Mouse (Mus musculus) heart, embryonic 15.5 days (tissue): Measurements from ENCODE around the gene Cxcl10. TPM values are rescaled to one million over a fixed set of nuclear protein-coding genes. Genes with fewer than 3 reads are reported as not detected.

Experiments
- ATAC-seq: fragments of 200-750 bp; cut with Nextera tagmentation; replicated peaks from 2 replicates; pipeline ENCODE4 v1.8.0; 2017; ENCODE audit warnings: low read depth, moderate TSS enrichment; ENCODE audit not compliant: insufficient number of reproducible peaks, insufficient read depth, low FRiP score
- H3K27ac ChIP-seq: fragments of 300-500 bp; sonication (generic); 2 replicates; pipeline ENCODE4 v1.5.1; 2015; ENCODE audit warnings: mild to moderate bottlenecking, inconsistent platforms
- H3K27me3 ChIP-seq: fragments of 300-500 bp; sonication (generic); 2 replicates; pipeline ENCODE4 v1.6.1; 2015; ENCODE audit warnings: inconsistent platforms
- H3K36me3 ChIP-seq: fragments of 300-500 bp; sonication (generic); 2 replicates; pipeline ENCODE4 v1.6.1; 2015; ENCODE audit warnings: mild to moderate bottlenecking, inconsistent platforms
- H3K4me1 ChIP-seq: fragments of 300-500 bp; sonication (generic); replicated peaks from 2 replicates; pipeline ENCODE4 v1.6.1; 2015; ENCODE audit warnings: inconsistent platforms
- H3K4me2 ChIP-seq: fragments of 300-500 bp; sonication (generic); 2 replicates; pipeline ENCODE4 v1.6.1; 2015; ENCODE audit warnings: inconsistent platforms, mild to moderate bottlenecking, moderate library complexity
- H3K4me3 ChIP-seq: fragments of 300-500 bp; sonication (generic); 2 replicates; pipeline ENCODE4 v1.5.1; 2015; ENCODE audit warnings: mild to moderate bottlenecking, inconsistent platforms
- H3K9ac ChIP-seq: fragments of 300-500 bp; sonication (generic); 2 replicates; pipeline ENCODE4 v1.6.1; 2015; ENCODE audit warnings: mild to moderate bottlenecking, inconsistent platforms
- H3K9me3 ChIP-seq: fragments of 300-500 bp; sonication (generic); replicated peaks from 2 replicates; pipeline ENCODE4 v1.6.1; 2016; ENCODE audit warnings: inconsistent platforms
- whole genome bisulfite sequencing: fragments of 180-500 bp; shearing (Covaris S2); methylation state at CpG from one replicate; pipeline ENCODE4 v1.1.7; 2015; ENCODE audit warnings: mixed read lengths; 5-methylcytosine and 5-hydroxymethylcytosine counted together
- polyA plus RNA-seq: library from polyadenylated mRNA; unstranded; fragments of >200 nt; fragmentation: Nextera tagmentation; extraction: Ambion mirVana; gene quantifications from 2 replicates; pipeline ENCODE4 v1.2.1, GENCODE M21; 2015

Gene Cxcl10
- polyA plus RNA-seq, 1 experiment from 2014 or later, result 0.92 TPM

GRCm38 (mm10) chr5:92318596-92318995 lies 30.1 kb downstream of the Cxcl10 start:
- no peaks in the 10 kb centered on the region for H3K27me3 ChIP-seq
- no peak overlapping the region for H3K4me2 ChIP-seq
- no peak overlapping the region for H3K9ac ChIP-seq
- H3K4me1 ChIP-seq, result 0 out of 2 replicates have a peak, but pooled peaks cover 2% of the 10 kb centered on the region
- H3K4me3 ChIP-seq, result no peak overlapping the region
- H3K36me3 ChIP-seq, result no peaks in the 10 kb centered on the region
- no peak for ATAC-seq
- no peaks in the 10 kb centered on the region for H3K9me3 ChIP-seq
- H3K27ac ChIP-seq, result no peak overlapping the region
- 86% methylated on average over 14 of the region's 14 CpGs for WGBS

GRCm38 (mm10) chr5:92318119-92318518 lies 30.6 kb downstream of the Cxcl10 start:
- WGBS, result 79% methylated on average over 7 of the region's 7 CpGs
- Histone ChIP-seq H3K9me3 (no peaks in the 10 kb centered on the region), H3K4me1 (0 out of 2 replicates have a peak, but pooled peaks cover 1% of the 10 kb centered on the region), H3K9ac (no peak overlapping the region), H3K36me3 (no peaks in the 10 kb centered on the region), H3K4me3 (no peak overlapping the region), H3K27me3 (no peaks in the 10 kb centered on the region), H3K27ac (no peak overlapping the region), H3K4me2 (no peak overlapping the region)
- ATAC-seq, result no peak

GRCm38 (mm10) chr5:92313776-92314175 lies 34.9 kb downstream of the Cxcl10 start:
- no peak for ATAC-seq
- Histone ChIP-seq H3K27me3 (no peaks in the 10 kb centered on the region), H3K4me1 (peaks cover 13% of the 10 kb centered on the region), H3K9me3 (no peaks in the 10 kb centered on the region), H3K27ac (no peak overlapping the region), H3K9ac (no peak overlapping the region), H3K4me3 (no peak overlapping the region), H3K36me3 (no peaks in the 10 kb centered on the region), H3K4me2 (no peak overlapping the region)
- WGBS, result 49% methylated on average over 7 of the region's 7 CpGs

GRCm38 (mm10) chr5:92312046-92312715 lies 36.5 kb downstream of the Cxcl10 start:
- H3K9me3 ChIP-seq, result no peaks in the 10 kb centered on the region
- 13% methylated on average over 13 of the region's 13 CpGs for WGBS
- H3K36me3 ChIP-seq, result no peaks in the 10 kb centered on the region
- no peak overlapping the region for H3K9ac ChIP-seq
- H3K27ac ChIP-seq, result no peak overlapping the region
- H3K4me1 ChIP-seq, result peaks cover 19% of the 10 kb centered on the region
- H3K4me2 ChIP-seq, result no peak overlapping the region
- no peak overlapping the region for H3K4me3 ChIP-seq
- ATAC-seq, result no peak
- no peaks in the 10 kb centered on the region for H3K27me3 ChIP-seq

- Histone ChIP-seq H3K27me3 (no peaks in the 10 kb centered on the region), H3K4me3 (peak within 1 kb of the TSS; percentile 87), H3K9ac (peak within 1 kb of the TSS; percentile 79), H3K4me2 (peak within 1 kb of the TSS; percentile 71), H3K36me3 (peaks cover 4% of the 10 kb centered on the region; the same call in 1 of the 2 replicates), H3K4me1 (peaks cover 19% of the 10 kb centered on the region), H3K27ac (peak within 1 kb of the TSS; percentile 65), H3K9me3 (no peaks in the 10 kb centered on the region)
- WGBS, result 2% methylated on average over 41 of the region's 41 CpGs
- peak; percentile 85 for ATAC-seq
These were observed 38.8 kb downstream of the Cxcl10 start, which contains the start of gene Sdad1 for GRCm38 (mm10) chr5:92309681-92310511. TSS of gene Sdad1 (minus strand) at chr5:92310479.

GRCm38 (mm10) chr5:92304291-92304690 lies 44.4 kb downstream of the Cxcl10 start:
- H3K27ac ChIP-seq, result no peak overlapping the region
- H3K27me3 ChIP-seq, result no peaks in the 10 kb centered on the region
- no peak overlapping the region for H3K4me3 ChIP-seq
- no peak overlapping the region for H3K4me2 ChIP-seq
- 72% methylated on average over 3 of the region's 3 CpGs for WGBS
- ATAC-seq, result no peak
- peaks cover 58% of the 10 kb centered on the region for H3K36me3 ChIP-seq
- no peak overlapping the region for H3K9ac ChIP-seq
- no peaks in the 10 kb centered on the region for H3K9me3 ChIP-seq
- H3K4me1 ChIP-seq, result peaks cover 11% of the 10 kb centered on the region

- Histone ChIP-seq H3K4me3 (no peak overlapping the region), H3K4me2 (no peak overlapping the region), H3K36me3 (peaks cover 74% of the 10 kb centered on the region), H3K27ac (no peak overlapping the region), H3K9ac (no peak overlapping the region), H3K27me3 (no peaks in the 10 kb centered on the region), H3K4me1 (no peaks in the 10 kb centered on the region), H3K9me3 (no peaks in the 10 kb centered on the region)
- ATAC-seq, result no peak
- WGBS, result 64% methylated on average over 13 of the region's 13 CpGs
These were observed 46.4 kb downstream of the Cxcl10 start for GRCm38 (mm10) chr5:92302149-92302840.

Other genes with a start within 250 kb of the Cxcl10 start
- gene Uso1, start 211.0 kb downstream of the Cxcl10 start, polyA plus RNA-seq, result 28.4 and 29.1 TPM in 2 replicates
- not detected in 2 replicates for gene U90926, start 133.5 kb downstream of the Cxcl10 start, polyA plus RNA-seq
- gene Ppef2, start 92.6 kb downstream of the Cxcl10 start, polyA plus RNA-seq, result 0.18 TPM in 1 of 2 replicates, not detected in the other
- gene Naaa, start 70.7 kb downstream of the Cxcl10 start, polyA plus RNA-seq, result 8.1 and 8.3 TPM in 2 replicates
- 20.0 and 23.7 TPM in 2 replicates for gene Sdad1, start 38.4 kb downstream of the Cxcl10 start, polyA plus RNA-seq
- gene Cxcl9, start 20.8 kb downstream of the Cxcl10 start, polyA plus RNA-seq, result 0.49 TPM in 1 of 2 replicates, not detected in the other
- 49.4 and 65.5 TPM in 2 replicates for gene Art3, start 17.1 kb downstream of the Cxcl10 start, polyA plus RNA-seq
- gene Nup54, start 86.3 kb upstream of the Cxcl10 start, polyA plus RNA-seq, result 31.2 and 33.7 TPM in 2 replicates
- gene Scarb2, start 157.9 kb upstream of the Cxcl10 start, polyA plus RNA-seq, result 14.9 and 17.3 TPM in 2 replicates
- gene Fam47e, start 206.2 kb upstream of the Cxcl10 start, polyA plus RNA-seq, result 0.09 and 0.27 TPM in 2 replicates